Mouse (Mus musculus) G1E (cell line): Measurements from ENCODE around the gene Hikeshi. TPM values are rescaled to one million over a fixed set of nuclear protein-coding genes. Genes with fewer than 3 reads are reported as not detected.

Source experiments
- ATAC-seq: 2 replicates; pipeline ENCODE4 v1.8.0; 2016; ENCODE audit warnings: mild to moderate bottlenecking; ENCODE audit not compliant: insufficient number of reproducible peaks, poor library complexity, low FRiP score, severe bottlenecking; ENCODE audit errors: extremely low read depth
- DNase-seq: peaks from one replicate; pipeline ENCODE4 v3.0.0; 2012; ENCODE audit warnings: low spot score
- H3K27me3 ChIP-seq: 2 replicates; pipeline ENCODE4 v1.6.1; 2012; ENCODE audit warnings: mild to moderate bottlenecking, low read length, inconsistent platforms; ENCODE audit not compliant: insufficient read depth
- H3K36me3 ChIP-seq: replicated peaks from 2 replicates; pipeline ENCODE3; 2012; ENCODE audit warnings: mild to moderate bottlenecking, inconsistent platforms
- H3K4me1 ChIP-seq: 2 replicates; pipeline ENCODE4 v1.6.1; 2012; ENCODE audit warnings: low read depth, low read length, inconsistent platforms, mixed read lengths; ENCODE audit not compliant: insufficient read depth
- H3K4me3 ChIP-seq: 2 replicates; pipeline ENCODE4 v1.5.1; 2012; ENCODE audit warnings: low read depth, mild to moderate bottlenecking, inconsistent platforms, low read length, moderate library complexity, mixed read lengths
- H3K9me3 ChIP-seq: replicated peaks from 2 replicates; pipeline ENCODE4 v1.6.1; 2012; ENCODE audit warnings: inconsistent platforms
- CTCF ChIP-seq: IDR thresholded peaks from 2 replicates; pipeline ENCODE4 v1.5.1; 2012; ENCODE audit warnings: low read depth, low read length, inconsistent platforms, mixed read lengths
- GATA1 ChIP-seq: IDR thresholded peaks from 2 replicates; pipeline ENCODE4 v1.6.1; 2012; ENCODE audit warnings: borderline replicate concordance, low read length, inconsistent platforms, mixed read lengths
- GATA2 ChIP-seq: IDR thresholded peaks from 2 replicates; pipeline ENCODE4 v1.6.1; 2012; ENCODE audit warnings: low read depth, low read length, inconsistent platforms, borderline replicate concordance
- POLR2AphosphoS5 ChIP-seq: IDR thresholded peaks from 2 replicates; pipeline ENCODE4 v1.6.1; 2012; ENCODE audit warnings: low read depth, low read length, inconsistent platforms; ENCODE audit not compliant: insufficient replicate concordance
- TAL1 ChIP-seq: conservative IDR thresholded peaks from 2 replicates; pipeline ENCODE4 v1.6.1; 2012; ENCODE audit warnings: low read depth, low read length, inconsistent platforms, mixed read lengths
- polyA plus RNA-seq: library from polyadenylated mRNA; stranded (reverse); fragments of >175 nt; gene quantifications from 2 replicates; pipeline ENCODE4 v1.2.3, GENCODE M21; 2012
- total RNA-seq, 2 experiments: library from RNA; stranded (forward) in 1 of 2; stranded (reverse) in 1 of 2; fragments of 200-1000 nt in 1 of 2; fragments of >200 nt in 1 of 2; fragmentation: Nextera tagmentation in 1 of 2; gene quantifications; 2 replicates each; pipeline ENCODE4 v1.2.3; 2014 to 2017

The Hikeshi gene
- total and polyA plus RNA-seq, 3 experiments = 44.1 to 212 (median 118) TPM

GRCm38 (mm10) chr7:89957300-89957699 lies 16.3 kb upstream of the Hikeshi start:
- no peak for ATAC-seq
- DNase-seq = no peak

GRCm38 (mm10) chr7:89954261-89954660 lies 13.3 kb upstream of the Hikeshi start:
- ATAC-seq (no peak), DNase-seq (no peak)
- Histone ChIP-seq H3K9me3 (no peaks in the 10 kb centered on the region), H3K4me1 (peaks cover 6% of the 10 kb centered on the region; the same call in 1 of the 2 replicates), H3K36me3 (peaks cover 62% of the 10 kb centered on the region), H3K27me3 (no peaks in the 10 kb centered on the region), H3K4me3 (no peak overlapping the region)
- no peak for TF ChIP-seq TAL1

More at GRCm38 (mm10) chr7:89957300-89957699, 16.3 kb upstream of the Hikeshi start:
- Histone ChIP-seq H3K4me1 (peaks cover 6% of the 10 kb centered on the region; the same call in 1 of the 2 replicates), H3K9me3 (no peaks in the 10 kb centered on the region), H3K27me3 (no peaks in the 10 kb centered on the region), H3K4me3 (no peak overlapping the region), H3K36me3 (peaks cover 86% of the 10 kb centered on the region)
- no peak for TF ChIP-seq GATA2
- TF ChIP-seq CTCF = no peak
- TF ChIP-seq TAL1 = no peak
- TF ChIP-seq POLR2AphosphoS5 = no peak
- no peak for TF ChIP-seq GATA1

- H3K4me1 ChIP-seq = peaks cover 2% of the 10 kb centered on the region; the same call in 1 of the 2 replicates
- DNase-seq (no peak), ATAC-seq (no peak)
- H3K4me3 ChIP-seq = no peak overlapping the region
- no peaks in the 10 kb centered on the region for H3K9me3 ChIP-seq
- H3K27me3 ChIP-seq = no peaks in the 10 kb centered on the region
- peaks cover 18% of the 10 kb centered on the region for H3K36me3 ChIP-seq
- TF ChIP-seq GATA2 (no peak), POLR2AphosphoS5 (no peak), TAL1 (no peak), GATA1 (no peak), CTCF (no peak)
Observed at GRCm38 (mm10) chr7:89949403-89949802, 8.4 kb upstream of the Hikeshi start.

- DNase-seq (no peak), ATAC-seq (no peak)
- no peaks in the 10 kb centered on the region for H3K27me3 ChIP-seq
- H3K36me3 ChIP-seq = peaks cover 5% of the 10 kb centered on the region
- H3K9me3 ChIP-seq = no peaks in the 10 kb centered on the region
- H3K4me1 ChIP-seq = peaks cover 2% of the 10 kb centered on the region; the same call in 1 of the 2 replicates
- no peak overlapping the region for H3K4me3 ChIP-seq
- TF ChIP-seq CTCF (no peak), POLR2AphosphoS5 (no peak), TAL1 (no peak), GATA2 (no peak), GATA1 (no peak)
Observed at GRCm38 (mm10) chr7:89948026-89948425, 7.0 kb upstream of the Hikeshi start.

GRCm38 (mm10) chr7:89939497-89940353 lies 1.3 kb downstream of the Hikeshi start:
- Histone ChIP-seq H3K9me3 (no peaks in the 10 kb centered on the region), H3K4me1 (peaks cover 19% of the 10 kb centered on the region), H3K4me3 (peak overlapping the region; percentile 92), H3K36me3 (peaks cover 17% of the 10 kb centered on the region), H3K27me3 (no peaks in the 10 kb centered on the region)
- DNase-seq = peak; percentile 8
- ATAC-seq = no peak
- no peak for TF ChIP-seq GATA2
- TF ChIP-seq CTCF = no peak
- TF ChIP-seq POLR2AphosphoS5 = no peak
- no peak for TF ChIP-seq TAL1
- no peak for TF ChIP-seq GATA1

GRCm38 (mm10) chr7:89923441-89924180 lies 17.4 kb downstream of the Hikeshi start:
- Histone ChIP-seq H3K4me3 (no peak overlapping the region), H3K36me3 (peaks cover 65% of the 10 kb centered on the region), H3K4me1 (no peaks in the 10 kb centered on the region), H3K9me3 (no peaks in the 10 kb centered on the region), H3K27me3 (no peaks in the 10 kb centered on the region)
- ATAC-seq = no peak
- no peak for TF ChIP-seq POLR2AphosphoS5
- TF ChIP-seq TAL1 = no peak
- TF ChIP-seq GATA1 = no peak
- TF ChIP-seq GATA2 = no peak
- TF ChIP-seq CTCF = no peak
- DNase-seq = no peak
